In genomic region chr6:55044542-55044941, GRCm38 (mm10) we compare ENCODE assay signal across 17 mouse cellular contexts.
"Had no signal": no experiment of that assay in that cellular context is flagged by ENCODE, and none has a peak within 500 bp of the region (broad histone marks: within the 10 kb centered on the region; RNA-seq: fewer than 3 reads in every experiment).

No protein-coding gene starts in this region.

- H3K4me2 ChIP-seq: liver, embryonic 13.5 days; lung, embryonic 15.5 days; midbrain, embryonic 15.5 days had no signal

- H3K9me3 ChIP-seq: liver, embryonic 13.5 days; lung, embryonic 15.5 days; megakaryocyte, embryonic 14.5 days; midbrain, embryonic 15.5 days had no signal

- H3K27me3 ChIP-seq: liver, embryonic 13.5 days; lung, embryonic 15.5 days; megakaryocyte, embryonic 14.5 days; midbrain, embryonic 15.5 days had no signal

- H3K4me3 ChIP-seq: left cerebral cortex, adult 2 months; liver, embryonic 13.5 days; lung, embryonic 15.5 days; megakaryocyte, embryonic 14.5 days; midbrain, embryonic 15.5 days had no signal

- H3K27ac ChIP-seq: left cerebral cortex, adult 2 months; liver, embryonic 13.5 days; lung, embryonic 15.5 days; macrophage; midbrain, embryonic 15.5 days had no signal

- DNase-seq: kidney, adult 18-20 months; kidney, postnatal 10 days; kidney, postnatal 4 days; liver; liver, embryonic 13.5 days; liver, postnatal 0 days; lung, postnatal 14 days; retina, postnatal 1 day; right cerebral cortex, postnatal 4 days; spleen, adult 18-20 months; thymus, adult 18-20 months; thymus, postnatal 14 days had no signal

- H3K9ac ChIP-seq: liver, embryonic 13.5 days; liver, postnatal 0 days; lung, embryonic 15.5 days; midbrain, embryonic 15.5 days had no signal

- ATAC-seq: liver, postnatal 0 days; midbrain, embryonic 15.5 days had no signal
